Mouse (Mus musculus) thymus, adult 2 months (tissue): ENCODE results near the gene Vsig2. TPM values are rescaled to one million over a fixed set of nuclear protein-coding genes. Genes with fewer than 3 reads are reported as not detected.

Experiments
- DNase-seq: peaks from one replicate; pipeline ENCODE4 v3.0.0; 2021
- H3K27ac ChIP-seq: fragments of 200-500 bp; 2 replicates; pipeline ENCODE4 v1.5.1; 2012; ENCODE audit warnings: low read length, control low read depth; ENCODE audit not compliant: control insufficient read depth, insufficient read depth
- H3K27me3 ChIP-seq: fragments of 200-500 bp; 2 replicates; pipeline ENCODE4 v1.6.1; 2012; ENCODE audit warnings: mild to moderate bottlenecking, low read length, moderate library complexity, mixed read lengths; ENCODE audit not compliant: control insufficient read depth, insufficient read depth
- H3K36me3 ChIP-seq: fragments of 200-500 bp; 2 replicates; pipeline ENCODE4 v1.6.1; 2012; ENCODE audit warnings: mild to moderate bottlenecking, low read length, moderate library complexity; ENCODE audit not compliant: control insufficient read depth, insufficient read depth
- H3K4me1 ChIP-seq: fragments of 200-500 bp; replicated peaks from 2 replicates; pipeline ENCODE4 v1.6.1; 2012; ENCODE audit warnings: low read length; ENCODE audit not compliant: control insufficient read depth, insufficient read depth
- H3K4me3 ChIP-seq: fragments of 200-500 bp; 2 replicates; pipeline ENCODE4 v1.5.1; 2012; ENCODE audit warnings: mild to moderate bottlenecking, low read length, control low read depth, moderate library complexity; ENCODE audit not compliant: control insufficient read depth, insufficient read depth
- CTCF ChIP-seq: fragments of 200-500 bp; IDR thresholded peaks from 2 replicates; pipeline ENCODE4 v1.5.1; 2012; ENCODE audit warnings: mild to moderate bottlenecking, control low read depth, low read length, moderate library complexity, borderline replicate concordance; ENCODE audit not compliant: control insufficient read depth, poor library complexity, insufficient read depth; ENCODE audit errors: extremely low read depth
- POLR2A ChIP-seq: fragments of 200-500 bp; IDR thresholded peaks from 2 replicates; pipeline ENCODE4 v1.6.1; 2012; ENCODE audit warnings: mild to moderate bottlenecking, low read length, control low read depth, moderate library complexity; ENCODE audit not compliant: control insufficient read depth, poor library complexity, insufficient read depth; ENCODE audit errors: extremely low read depth
- WGBS: fragments of 180-500 bp; shearing (Covaris S2); methylation state at CpG from one replicate; pipeline ENCODE4 v1.1.7; 2018; 5-methylcytosine and 5-hydroxymethylcytosine counted together
- polyA plus RNA-seq: library from polyadenylated mRNA; depleted of rRNA; stranded (reverse); fragments of >200 nt; gene quantifications from 2 replicates; pipeline ENCODE4 v1.2.3, GENCODE M21; 2012

The Vsig2 gene
- polyA plus RNA-seq, 1 experiment, result 3.3 TPM

DNA sequence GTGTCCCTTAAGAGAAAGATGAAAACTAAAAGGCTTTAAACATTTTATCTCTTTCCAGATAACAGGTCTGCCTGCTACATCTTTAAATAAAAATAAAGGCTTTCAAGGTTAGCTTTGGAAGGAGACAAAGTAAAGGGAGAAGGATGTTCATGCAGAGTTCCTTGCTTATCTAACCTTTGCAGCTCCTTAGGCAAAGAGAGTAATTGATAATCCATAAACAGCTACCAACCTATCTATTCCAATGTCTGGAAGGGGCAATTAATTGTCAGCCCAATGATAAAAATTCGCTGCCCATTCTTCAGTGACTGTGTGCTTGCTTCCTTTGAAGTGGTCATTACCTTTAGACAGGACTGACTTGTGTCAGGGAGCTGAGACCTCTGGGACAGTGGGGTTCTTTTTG lies 24.8 kb downstream of the Vsig2 start:
- H3K4me1 ChIP-seq, result peaks cover 12% of the 10 kb centered on the region
- H3K36me3 ChIP-seq, result no peaks in the 10 kb centered on the region
- H3K4me3 ChIP-seq, result no peak overlapping the region
- DNase-seq, result no peak
- no peak overlapping the region for H3K27ac ChIP-seq
- 0 out of 2 replicates have a peak, but pooled peaks cover 3% of the 10 kb centered on the region for H3K27me3 ChIP-seq
- WGBS, result 75% methylated on average over 1 of the region's 1 CpGs
- no peak for TF ChIP-seq CTCF
- TF ChIP-seq POLR2A, result no peak

GRCm38 (mm10) chr9:37567019-37567418 lies 28.0 kb downstream of the Vsig2 start:
- no peaks in the 10 kb centered on the region for H3K36me3 ChIP-seq
- WGBS, result 94% methylated on average over 2 of the region's 2 CpGs
- no peak overlapping the region for H3K27ac ChIP-seq
- no peak overlapping the region for H3K4me3 ChIP-seq
- TF ChIP-seq POLR2A (no peak), CTCF (no peak)
- 0 out of 2 replicates have a peak, but pooled peaks cover 3% of the 10 kb centered on the region for H3K27me3 ChIP-seq
- DNase-seq, result no peak
- H3K4me1 ChIP-seq, result peaks cover 12% of the 10 kb centered on the region

GRCm38 (mm10) chr9:37567454-37567853 lies 28.4 kb downstream of the Vsig2 start:
- H3K27ac ChIP-seq, result no peak overlapping the region
- no peak for DNase-seq
- 0 out of 2 replicates have a peak, but pooled peaks cover 3% of the 10 kb centered on the region for H3K27me3 ChIP-seq
- H3K4me3 ChIP-seq, result no peak overlapping the region
- peaks cover 12% of the 10 kb centered on the region for H3K4me1 ChIP-seq
- 26% methylated on average over 5 of the region's 5 CpGs for WGBS
- no peaks in the 10 kb centered on the region for H3K36me3 ChIP-seq
- TF ChIP-seq CTCF (no peak), POLR2A (no peak)

- Histone ChIP-seq H3K27ac (no peak overlapping the region), H3K27me3 (0 out of 2 replicates have a peak, but pooled peaks cover 3% of the 10 kb centered on the region), H3K4me3 (no peak overlapping the region), H3K36me3 (no peaks in the 10 kb centered on the region), H3K4me1 (peaks cover 12% of the 10 kb centered on the region)
- WGBS, result 15% methylated on average over 15 of the region's 15 CpGs
- DNase-seq, result no peak
- TF ChIP-seq POLR2A (no peak), CTCF (no peak)
Measured at GRCm38 (mm10) chr9:37567892-37568604, 29.0 kb downstream of the Vsig2 start.

GRCm38 (mm10) chr9:37568605-37569214 lies 29.7 kb downstream of the Vsig2 start:
- WGBS, result 59% methylated on average over 4 of the region's 4 CpGs
- Histone ChIP-seq H3K4me3 (no peak overlapping the region), H3K27ac (no peak overlapping the region), H3K4me1 (peaks cover 12% of the 10 kb centered on the region), H3K36me3 (no peaks in the 10 kb centered on the region), H3K27me3 (0 out of 2 replicates have a peak, but pooled peaks cover 3% of the 10 kb centered on the region)
- TF ChIP-seq CTCF, result no peak
- no peak for TF ChIP-seq POLR2A
- DNase-seq, result no peak

- H3K36me3 ChIP-seq, result no peaks in the 10 kb centered on the region
- H3K27ac ChIP-seq, result no peak overlapping the region
- DNase-seq, result no peak
- no peak overlapping the region for H3K4me3 ChIP-seq
- peaks cover 12% of the 10 kb centered on the region for H3K4me1 ChIP-seq
- H3K27me3 ChIP-seq, result 0 out of 2 replicates have a peak, but pooled peaks cover 3% of the 10 kb centered on the region
- 64% methylated on average over 2 of the region's 2 CpGs for WGBS
- TF ChIP-seq POLR2A (no peak), CTCF (no peak)
Measured at GRCm38 (mm10) chr9:37569231-37569835, 30.3 kb downstream of the Vsig2 start.
